Mouse (Mus musculus): ENCODE results near the gene Il12rb2.

Il12rb2 gene

DNA sequence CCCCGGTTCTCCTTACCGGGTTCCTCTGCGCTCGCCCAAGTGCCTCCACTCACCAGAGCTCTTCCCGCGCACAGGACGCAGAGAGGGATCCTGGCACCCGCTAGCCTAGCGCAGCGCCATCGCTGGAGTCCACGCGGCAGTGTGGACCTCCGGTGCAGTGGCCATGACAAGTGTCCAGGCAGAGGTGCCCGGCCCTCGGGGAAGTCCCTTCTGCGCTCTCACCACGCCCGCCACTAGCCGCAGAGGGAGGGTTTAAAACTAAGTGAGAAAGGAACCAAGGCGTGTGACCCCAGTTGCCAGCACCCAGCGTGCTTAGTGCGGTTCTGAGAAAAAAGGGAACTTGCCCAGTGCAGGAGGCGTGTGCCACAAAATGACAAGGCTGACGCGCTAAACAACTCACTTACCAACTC, at the start of gene Il12rb2:
Gene Il12rb2 (minus strand): TSS at position 207 of the 410 bp plus-strand sequence.
- DNase-seq: peak; percentile 91

DNA sequence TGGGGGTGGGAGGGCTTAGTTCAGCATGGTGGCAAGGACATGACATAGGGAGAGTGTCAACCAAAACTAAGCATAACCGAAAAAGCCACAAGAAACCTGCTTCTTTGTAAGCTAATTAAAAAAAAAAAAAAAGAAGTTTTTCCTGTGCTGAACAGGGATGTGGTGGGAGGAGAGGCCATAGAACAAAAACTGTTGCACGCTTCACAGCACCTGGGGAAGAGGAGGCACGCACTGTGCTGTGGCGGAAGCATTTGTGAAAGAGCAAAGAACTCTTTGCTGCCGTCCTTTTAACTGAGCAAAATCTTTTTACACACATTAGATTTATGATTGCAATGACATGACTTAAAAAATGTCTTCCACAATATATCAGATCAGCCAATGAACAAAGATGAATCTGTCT, 45.8 kb upstream of the Il12rb2 start:
- no peak for DNase-seq

DNA sequence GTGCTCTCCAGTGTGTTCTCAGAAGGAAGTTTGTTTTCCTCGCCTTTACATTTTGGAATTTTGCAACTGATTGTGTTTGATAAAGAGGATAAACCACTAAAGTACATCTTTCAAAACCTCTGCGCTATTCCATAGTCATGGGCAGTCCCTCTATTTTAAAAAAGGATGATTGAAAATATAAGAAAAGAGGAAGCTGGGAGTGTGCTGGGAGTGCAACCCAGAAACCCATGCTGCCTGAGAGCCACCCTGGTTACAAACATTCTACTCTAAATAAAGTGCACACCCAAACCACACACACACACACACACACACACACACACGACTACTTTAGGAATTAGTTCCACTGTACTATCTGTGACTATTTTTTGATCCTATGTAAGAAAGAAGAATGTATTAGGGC, 40.6 kb upstream of the Il12rb2 start:
- DNase-seq: no peak

DNA sequence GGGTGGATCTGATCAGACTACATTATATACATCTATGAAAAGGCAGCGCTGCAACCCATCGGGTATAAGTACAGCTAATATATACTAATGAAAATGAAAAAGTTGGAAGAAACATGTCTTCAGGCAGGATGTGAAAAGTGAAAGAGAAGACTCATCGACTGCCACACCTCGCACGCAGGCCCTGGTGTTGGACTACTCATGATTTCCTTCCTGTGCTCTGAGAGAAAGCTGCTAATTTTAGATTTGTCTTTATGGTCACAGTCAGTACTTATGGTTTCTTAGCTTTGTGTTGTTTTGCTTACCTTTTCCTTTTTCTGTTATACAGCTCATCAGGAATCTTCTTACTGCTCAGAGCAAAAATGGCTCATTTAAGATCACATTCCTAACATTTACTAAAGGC, 39.3 kb upstream of the Il12rb2 start:
- DNase-seq: no peak

DNA sequence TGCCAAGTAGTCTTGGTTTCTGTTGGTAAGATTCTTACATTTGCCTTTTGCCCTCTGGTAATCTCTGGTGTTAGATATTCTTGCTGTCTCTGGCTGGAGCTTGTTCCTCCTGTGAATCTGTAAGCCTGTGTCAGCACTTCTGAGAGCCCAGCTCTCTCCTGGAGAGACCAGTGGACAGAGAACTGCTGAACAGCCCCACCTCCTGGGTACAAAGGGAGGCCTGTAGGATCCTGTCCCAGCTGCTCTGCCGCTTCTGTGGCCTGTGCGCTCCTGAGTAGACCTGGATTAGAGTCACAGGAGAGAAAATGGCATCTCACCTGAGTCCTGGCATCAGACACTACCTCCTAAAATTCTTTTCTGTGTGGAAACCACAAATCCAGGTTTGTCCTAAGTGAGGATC, 37.4 kb upstream of the Il12rb2 start:
- no peak for DNase-seq

DNA sequence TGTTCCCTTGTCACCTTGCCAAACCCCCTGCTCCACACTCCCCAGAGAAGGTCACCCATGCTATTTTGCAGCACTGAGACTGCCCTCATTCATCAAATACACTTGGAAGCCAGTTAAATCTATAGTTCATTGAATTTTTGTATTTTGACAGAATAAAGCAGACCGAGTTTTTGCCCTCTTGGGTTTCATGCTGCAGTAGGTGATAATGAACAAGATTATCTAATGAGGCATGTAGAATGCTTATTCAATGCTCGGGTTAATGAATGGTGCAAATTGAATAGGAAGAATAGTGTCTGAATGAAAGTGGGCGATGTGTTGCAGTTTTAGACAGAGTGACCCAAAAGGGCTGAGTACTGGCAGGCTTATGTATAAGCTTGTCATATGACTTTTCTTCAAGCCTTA, 29.3 kb upstream of the Il12rb2 start:
- DNase-seq: no peak

DNA sequence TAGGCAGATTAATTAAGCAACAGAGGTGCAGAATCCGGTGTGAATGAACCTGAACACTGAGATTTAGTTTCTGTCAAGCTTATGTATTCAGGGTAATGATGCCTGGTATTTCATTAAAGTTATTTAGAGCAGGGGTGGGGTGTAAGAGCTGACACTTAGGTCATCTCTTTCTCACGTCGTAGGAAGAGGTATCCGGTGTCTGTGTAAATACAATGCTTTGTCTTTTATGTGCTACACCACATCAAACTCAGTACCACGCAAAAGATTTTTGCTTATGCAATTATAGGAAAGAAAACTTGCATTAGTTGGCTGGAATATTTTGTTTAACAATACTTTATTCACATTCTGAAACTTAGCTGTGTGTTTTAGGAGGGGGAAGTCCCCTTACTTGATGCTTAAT, 23.6 kb upstream of the Il12rb2 start:
- DNase-seq: no peak

DNA sequence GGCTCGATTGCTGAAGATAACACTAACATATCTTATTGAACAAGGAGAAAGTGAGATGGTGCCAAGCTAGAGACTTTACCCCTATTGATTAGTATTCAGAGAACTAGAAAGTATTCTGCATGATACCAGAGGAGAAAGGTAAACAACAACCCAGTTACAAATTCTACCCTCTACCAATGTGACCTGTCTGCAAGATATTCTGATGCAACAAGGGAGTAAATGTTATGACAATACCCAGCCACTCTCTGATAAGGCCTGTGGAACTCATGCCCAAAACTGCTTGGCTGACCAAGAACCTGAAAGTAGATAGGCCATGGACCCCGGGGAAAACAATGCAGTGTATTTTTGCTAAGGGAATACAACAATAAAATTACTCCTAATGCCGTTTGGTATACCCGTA, 10.2 kb downstream of the Il12rb2 start:
- no peak for DNase-seq

DNA sequence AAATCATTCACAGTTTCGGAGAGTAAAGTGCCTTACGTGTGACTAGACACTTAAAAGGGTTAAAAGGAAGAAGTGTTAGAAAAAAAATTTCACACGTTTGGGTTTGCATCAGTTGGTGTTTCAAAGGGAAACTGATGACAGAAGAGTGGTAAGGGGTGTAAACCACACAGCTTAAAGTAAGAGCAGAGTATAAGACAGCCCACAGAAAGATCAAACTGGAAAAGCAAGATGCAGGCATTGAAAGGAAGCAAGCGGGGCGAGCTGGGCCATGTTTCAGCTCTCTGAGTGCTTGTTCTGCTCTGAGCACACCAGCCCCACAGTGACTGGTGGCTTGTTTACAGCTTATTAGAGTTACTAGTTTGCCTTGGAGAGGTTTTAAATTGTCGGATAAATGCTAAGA, 27.9 kb downstream of the Il12rb2 start:
- DNase-seq: peak; percentile 42

DNA sequence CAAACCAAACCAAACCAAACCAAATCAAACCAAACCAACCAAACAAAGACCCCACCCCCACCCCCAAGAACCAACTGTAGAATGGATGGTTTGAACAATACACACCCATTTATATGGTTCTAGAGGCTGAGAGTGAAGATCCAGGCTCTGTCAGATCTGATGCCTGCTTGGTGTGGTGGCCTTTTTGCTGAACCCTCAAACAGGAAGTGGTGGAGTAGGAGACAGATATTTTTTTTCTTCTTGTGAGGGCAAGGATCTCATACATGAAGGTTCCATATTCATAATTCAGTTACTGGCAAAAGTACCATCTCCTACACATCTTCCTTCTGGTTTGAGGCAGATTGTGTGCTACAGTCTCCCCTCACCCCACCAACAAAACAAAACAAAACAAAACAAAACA, 36.5 kb downstream of the Il12rb2 start:
- DNase-seq: peak; percentile 31

DNA sequence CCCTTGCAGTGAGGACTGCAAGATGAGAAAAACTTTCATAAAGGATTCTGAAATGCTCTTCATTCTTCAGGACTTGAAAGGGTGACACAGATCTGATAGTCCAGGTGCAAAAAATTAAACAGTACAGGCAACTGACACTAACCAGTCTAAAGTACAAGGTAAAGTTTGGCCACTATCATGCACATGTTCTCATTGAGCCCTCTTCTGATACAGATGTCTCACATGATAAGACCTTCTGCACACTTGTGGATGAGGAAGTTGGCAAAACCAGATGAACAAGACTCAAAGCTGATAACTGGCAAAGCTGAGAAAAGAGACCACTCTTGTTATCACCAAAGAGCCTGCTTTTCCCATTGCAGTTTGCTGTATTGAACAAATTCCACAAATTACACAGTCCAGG, 38.0 kb downstream of the Il12rb2 start:
- DNase-seq: no peak

DNA sequence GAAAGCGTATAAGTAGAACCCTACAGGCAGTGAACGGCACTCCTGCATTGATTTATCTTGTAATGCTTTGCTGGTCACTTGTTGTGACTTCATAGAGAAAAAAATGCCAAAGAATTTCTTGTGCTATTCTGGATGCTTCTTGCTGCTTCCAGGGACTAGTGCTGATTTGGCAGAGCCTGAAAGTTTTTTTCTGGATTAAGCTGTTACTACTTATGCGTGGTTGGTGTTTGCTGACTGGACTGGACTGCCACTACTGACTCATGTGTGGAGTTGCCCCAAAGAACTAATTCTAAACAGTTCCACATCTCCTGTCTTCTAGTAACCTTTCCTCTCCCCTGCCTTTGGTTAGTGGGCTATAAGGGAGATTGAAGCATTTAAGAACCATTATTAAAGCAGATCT, 52.2 kb downstream of the Il12rb2 start:
- DNase-seq: no peak

DNA sequence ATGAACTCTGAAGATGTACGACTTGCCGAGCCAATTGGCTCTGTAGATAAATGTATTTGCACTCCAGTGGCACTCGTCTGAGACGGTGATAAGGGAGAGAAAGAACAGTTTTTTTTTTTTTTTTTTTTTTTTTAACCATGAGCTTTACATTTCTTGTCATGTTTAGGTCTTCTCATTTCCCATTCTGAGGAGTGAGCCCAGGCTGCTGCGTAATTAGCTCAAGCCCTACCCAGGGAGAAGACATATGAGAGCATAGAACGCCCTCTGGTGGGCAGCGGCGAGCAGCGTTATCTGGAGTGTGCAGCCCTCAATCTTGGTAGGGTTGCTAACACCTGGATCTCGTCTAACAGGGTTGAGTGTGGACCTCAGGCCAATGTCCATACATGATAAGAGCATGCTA, 57.5 kb downstream of the Il12rb2 start:
- peak; percentile 91 for DNase-seq

DNA sequence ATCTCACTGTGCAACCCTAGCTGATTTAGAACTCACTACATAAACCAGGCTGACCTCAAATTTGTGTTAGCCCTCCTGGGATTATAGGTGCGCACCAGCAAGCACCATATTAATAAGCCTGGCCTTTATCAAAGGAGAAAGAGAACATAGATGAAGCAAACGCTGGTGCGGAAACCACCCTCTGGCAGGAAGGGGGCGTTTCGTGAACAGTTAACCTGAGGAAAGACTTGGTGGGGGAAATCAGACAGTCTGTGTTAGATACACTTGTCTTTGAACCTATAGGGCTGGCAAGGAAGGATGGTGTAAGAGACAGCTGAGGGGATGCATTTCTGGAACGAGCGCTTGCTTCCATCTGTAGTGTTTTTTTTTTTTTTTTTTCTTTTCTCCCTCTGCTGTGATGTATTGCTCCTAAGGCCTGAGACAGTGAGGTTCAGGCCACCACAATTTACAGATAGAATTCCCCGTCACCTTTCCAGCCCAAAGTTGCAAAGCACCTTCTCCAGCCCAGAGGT, 58.1 kb downstream of the Il12rb2 start:
- no peak for DNase-seq

DNA sequence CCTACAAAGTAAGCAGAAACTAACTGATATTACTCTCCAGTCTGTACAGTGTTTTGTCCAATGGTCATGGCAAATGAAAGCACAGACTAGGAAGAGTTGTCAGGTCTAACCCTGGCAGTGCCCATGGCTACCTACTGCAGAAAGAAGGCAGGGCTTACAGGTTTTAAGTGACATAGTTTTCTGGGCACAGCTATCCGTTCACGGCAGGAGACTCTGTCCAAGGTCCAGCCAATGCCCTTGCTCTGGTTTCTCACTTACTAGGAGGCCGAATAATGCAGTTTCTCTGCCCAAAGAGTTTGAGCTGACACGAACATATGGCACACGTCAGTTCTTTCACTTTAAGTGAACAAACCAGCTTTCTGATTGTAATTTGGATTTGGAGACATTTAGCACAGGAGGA, 58.9 kb downstream of the Il12rb2 start:
- no peak for DNase-seq

DNA sequence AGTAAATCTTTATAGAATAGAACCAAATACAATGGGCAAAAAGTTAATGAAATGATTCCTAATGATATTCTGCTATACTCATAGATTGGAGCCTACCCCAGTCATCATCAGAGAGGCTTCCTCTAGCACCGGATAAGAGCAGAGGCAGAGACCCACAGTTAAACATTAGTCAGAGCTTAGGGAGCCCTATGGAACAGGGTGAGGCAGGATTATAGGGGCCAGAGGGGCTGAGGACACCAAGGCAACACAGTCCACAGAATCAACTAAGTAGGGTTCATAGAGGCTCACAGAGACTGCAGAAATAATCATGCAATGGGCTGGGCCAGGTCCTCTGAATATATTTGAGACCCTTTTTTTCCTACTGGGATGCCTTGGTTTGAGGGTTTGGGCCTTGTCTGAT, 61.3 kb downstream of the Il12rb2 start:
- DNase-seq: no peak

DNA sequence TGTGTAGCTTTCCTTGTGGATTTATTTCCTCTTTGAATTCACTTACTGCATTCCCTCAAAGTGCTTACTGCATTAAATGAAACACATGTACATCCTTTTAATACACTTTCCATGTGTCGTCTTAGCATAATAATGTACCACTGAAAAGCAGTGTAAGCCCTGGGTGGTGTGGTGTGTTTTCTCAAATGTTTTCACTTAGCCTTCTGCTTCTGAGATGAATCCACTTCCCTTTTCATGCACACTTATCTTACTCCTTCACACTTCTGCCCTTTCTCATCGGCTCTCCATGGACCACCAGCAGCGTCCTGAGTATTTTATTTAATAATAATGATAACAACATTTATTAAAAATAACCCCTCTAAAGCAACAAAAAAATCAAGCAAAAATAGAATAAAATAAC, 66.2 kb downstream of the Il12rb2 start:
- no peak for DNase-seq

DNA sequence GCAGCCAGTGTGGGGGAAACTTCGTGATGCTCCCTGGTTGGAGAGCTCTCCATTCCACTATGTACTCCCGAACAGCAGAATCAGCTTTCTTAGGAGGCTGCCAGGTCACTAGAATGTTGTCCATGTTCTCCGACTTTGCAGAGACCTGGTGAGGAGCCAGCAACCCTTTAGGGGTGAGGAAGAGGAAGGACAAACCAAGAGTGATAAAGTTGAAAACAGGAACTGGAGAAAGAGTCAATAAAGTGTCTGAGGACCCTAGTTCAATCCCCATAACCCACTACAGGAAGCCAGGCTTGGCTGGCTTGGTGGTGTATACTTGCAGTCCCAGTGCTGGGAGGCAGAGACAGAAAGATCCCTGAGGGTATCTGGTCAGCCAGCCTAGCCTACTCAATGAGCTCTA, 67.0 kb downstream of the Il12rb2 start:
- peak; percentile 81 for DNase-seq

DNA sequence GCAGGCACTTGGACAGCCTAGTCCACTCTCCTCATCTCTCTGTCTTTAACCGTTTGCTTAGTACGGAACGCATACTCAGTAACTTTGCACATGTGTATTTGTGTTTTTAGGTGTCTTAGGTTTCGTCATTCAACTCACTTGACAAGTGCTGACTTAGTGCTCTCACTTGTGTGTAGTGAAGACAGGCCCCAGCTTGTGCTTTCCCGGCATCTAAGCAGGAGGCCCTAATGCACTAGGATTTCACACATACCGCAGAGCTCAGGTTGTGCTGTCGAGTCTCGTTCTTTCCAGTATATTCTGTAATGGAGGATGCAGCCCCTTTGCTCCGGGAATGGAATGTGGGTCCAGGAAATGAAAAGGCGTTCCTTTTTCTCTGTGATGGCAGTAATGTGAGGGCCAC, 72.8 kb downstream of the Il12rb2 start:
- DNase-seq: no peak

DNA sequence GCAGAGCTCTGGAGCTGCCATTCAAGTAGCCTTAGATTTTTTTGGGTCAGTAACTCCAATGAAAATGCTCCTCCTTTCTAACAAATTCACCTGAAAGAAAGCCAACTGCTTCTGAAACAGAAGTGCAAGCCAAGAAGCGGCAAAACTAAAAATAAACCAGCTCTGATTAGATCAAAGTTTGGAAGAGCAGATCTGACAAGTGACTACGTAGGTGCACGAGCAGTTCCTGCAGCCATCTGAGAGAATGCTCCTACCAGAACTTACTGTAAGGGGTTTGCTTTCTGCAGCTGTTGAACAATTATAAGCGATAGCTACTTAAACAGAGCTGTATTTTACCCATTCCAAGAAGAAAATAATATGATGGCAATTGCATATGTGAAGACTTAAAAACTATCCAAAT, 73.5 kb downstream of the Il12rb2 start:
- no peak for DNase-seq

DNA sequence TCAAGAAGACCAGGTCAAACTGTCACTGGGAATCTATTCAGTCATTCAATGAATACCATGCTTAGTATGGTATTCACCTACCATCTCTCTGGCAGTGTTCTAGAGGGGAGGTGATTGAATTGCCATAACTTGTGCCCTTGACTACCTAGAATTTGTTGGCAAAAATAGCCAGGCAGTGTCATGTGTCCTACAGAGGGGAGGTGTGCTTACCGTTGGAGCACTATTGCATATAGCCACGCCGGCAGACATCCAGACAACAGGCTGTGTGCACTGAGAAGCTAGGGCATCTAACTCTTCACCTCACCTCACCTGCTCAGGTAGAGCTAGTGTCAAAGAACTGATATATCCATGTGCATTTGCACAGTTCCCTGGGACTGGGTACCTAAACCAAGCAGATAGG, 74.8 kb downstream of the Il12rb2 start:
- DNase-seq: peak; percentile 83

DNA sequence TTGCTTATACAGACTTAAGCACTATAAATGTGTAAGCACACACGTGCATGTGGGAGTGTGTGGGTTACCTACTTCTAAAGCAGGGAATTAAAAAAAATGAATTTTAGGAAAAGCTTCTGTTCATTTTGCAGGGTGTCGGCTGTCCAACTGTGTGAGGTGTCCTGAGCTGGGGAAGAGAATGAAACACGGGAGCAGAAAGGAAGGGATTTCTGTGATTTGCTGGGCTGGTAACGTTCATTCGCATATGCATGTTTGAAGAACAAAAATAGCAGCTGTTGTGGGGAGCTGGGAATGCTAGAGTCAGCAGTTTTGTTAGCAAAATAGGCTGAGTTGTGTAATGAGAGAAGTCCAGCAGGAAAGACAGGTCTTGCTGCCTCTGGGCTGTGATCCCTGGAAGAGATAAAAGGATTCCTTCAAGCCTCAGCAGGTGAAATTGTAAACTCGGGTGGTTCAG, 75.3 kb downstream of the Il12rb2 start:
- DNase-seq: peak; percentile 80

DNA sequence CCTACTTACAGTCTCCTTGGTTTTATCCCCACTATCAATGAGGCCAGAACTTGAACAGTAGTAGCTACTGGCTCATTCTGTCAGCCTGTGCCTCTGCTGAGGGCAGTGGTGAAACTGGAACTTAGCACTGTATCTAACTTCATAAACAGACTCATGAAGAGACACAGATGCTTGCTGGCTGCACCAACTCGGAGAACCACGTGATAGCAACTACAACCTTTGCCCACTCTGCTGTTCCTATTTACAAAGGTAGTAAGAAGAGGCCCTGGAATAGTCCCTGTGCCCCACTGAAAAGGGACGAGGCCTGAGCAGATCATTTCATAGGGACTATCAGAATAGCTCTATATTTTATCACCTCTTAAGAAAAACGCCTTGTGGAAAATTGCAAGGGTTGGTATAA, 75.7 kb downstream of the Il12rb2 start:
- no peak for DNase-seq

DNA sequence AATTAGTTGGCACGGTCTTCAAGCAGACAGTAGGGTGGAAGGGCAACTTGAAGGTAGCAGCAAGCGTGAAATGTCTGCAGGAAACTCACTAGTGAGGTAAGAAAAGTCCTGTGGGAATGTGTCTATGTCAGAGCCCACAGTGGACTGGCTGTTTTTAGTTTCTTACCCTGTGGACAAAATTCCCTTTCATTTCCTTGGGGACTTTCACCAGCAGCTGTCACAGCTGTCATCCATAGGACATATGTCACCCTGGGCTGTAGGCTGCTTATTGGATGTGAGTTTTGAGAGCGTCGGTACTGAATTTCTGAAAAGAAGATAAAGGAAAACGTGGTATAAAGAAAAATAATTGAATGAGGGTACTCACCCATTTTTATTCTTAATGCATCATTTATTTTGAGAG, 77.2 kb downstream of the Il12rb2 start:
- no peak for DNase-seq

DNA sequence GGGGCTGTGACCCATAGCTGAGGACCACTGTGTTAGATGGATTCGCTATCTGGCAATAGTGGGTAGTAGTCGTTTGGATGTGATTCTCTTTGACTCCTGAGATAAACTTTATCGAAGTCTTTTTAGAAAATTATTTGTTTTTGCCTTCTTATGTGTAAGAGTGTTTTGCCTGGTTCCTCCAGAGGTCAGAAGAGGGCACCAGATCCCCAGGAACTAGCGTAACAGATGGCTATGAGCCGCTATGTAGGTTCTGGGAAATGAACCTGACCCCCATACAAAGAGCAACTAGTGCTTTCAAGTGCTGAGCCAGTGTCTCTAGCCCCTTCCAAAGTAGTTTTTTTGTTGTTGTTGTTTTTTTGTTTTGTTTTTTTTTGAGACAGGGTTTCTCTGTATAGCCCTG, 79.9 kb downstream of the Il12rb2 start:
- DNase-seq: no peak

DNA sequence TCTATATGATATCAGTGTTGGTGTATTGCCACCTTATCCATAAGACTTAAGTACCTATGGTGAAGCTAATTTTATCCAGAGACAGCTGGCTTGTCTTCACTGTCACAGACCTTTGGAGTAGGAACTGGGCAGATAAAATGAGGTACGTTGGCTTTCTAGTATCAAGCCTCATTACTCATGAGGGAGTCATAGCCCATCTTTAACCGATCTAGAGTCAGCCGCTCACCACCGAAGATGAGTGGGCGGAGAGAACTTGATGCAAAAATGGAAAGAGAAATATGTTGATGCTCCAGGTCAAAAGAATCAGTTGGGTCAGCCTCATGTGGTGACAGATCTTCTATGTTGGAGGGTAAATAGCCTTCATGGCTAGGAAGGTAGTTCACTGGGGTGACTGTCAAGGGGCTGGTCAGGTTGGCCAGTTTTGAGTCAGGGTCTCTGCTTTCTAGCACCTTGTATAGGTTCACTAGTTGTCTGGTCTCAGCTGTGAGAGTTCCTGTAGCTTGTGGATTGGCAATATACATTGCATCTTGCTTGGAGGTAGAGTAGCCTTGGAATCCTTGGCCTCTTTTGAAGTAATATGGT, 83.9 kb downstream of the Il12rb2 start:
- no peak for DNase-seq
